Mouse (Mus musculus) liver, adult 2 months (tissue): Measurements from ENCODE around the gene Fam126a. TPM values are rescaled to one million over a fixed set of nuclear protein-coding genes. Genes with fewer than 3 reads are reported as not detected.

Experiments
- DNase-seq: peaks from one replicate; pipeline ENCODE4 v3.0.0-alpha.2; 2011; ENCODE audit warnings: low read depth, low spot score; ENCODE audit errors: extremely low read depth
- H3K27ac ChIP-seq: fragments of 200-500 bp; replicated peaks from 2 replicates; pipeline ENCODE4 v1.5.1; 2012; ENCODE audit warnings: low read depth, mild to moderate bottlenecking, control low read depth, inconsistent platforms, low read length; ENCODE audit not compliant: insufficient read depth
- H3K27me3 ChIP-seq: fragments of 200-500 bp; 2 replicates; pipeline ENCODE4 v1.6.1; 2012; ENCODE audit warnings: mild to moderate bottlenecking, moderate library complexity, low read length, inconsistent platforms; ENCODE audit not compliant: control insufficient read depth, insufficient read depth
- H3K36me3 ChIP-seq: fragments of 200-500 bp; 2 replicates; pipeline ENCODE4 v1.6.1; 2012; ENCODE audit warnings: low read length, inconsistent platforms; ENCODE audit not compliant: control insufficient read depth, insufficient read depth
- H3K4me1 ChIP-seq: fragments of 200-500 bp; 2 replicates; pipeline ENCODE4 v1.6.1; 2011; ENCODE audit warnings: low read length; ENCODE audit not compliant: control insufficient read depth, insufficient read depth
- H3K4me3 ChIP-seq: fragments of 200-500 bp; 2 replicates; pipeline ENCODE4 v1.5.1; 2011; ENCODE audit warnings: low read depth, mild to moderate bottlenecking, control low read depth, low read length, moderate library complexity; ENCODE audit not compliant: insufficient read depth
- H3K79me2 ChIP-seq: fragments of 200-500 bp; 2 replicates; pipeline ENCODE4 v1.6.1; 2012; ENCODE audit warnings: inconsistent platforms, mild to moderate bottlenecking, low read length, moderate library complexity; ENCODE audit not compliant: control insufficient read depth, insufficient read depth
- H3K9ac ChIP-seq: fragments of 200-500 bp; 2 replicates; pipeline ENCODE4 v1.6.1; 2012; ENCODE audit warnings: low read depth, mild to moderate bottlenecking, control low read depth, inconsistent platforms, low read length
- CTCF ChIP-seq: fragments of 200-500 bp; IDR thresholded peaks from 2 replicates; pipeline ENCODE4 v1.5.1; 2011; ENCODE audit warnings: low read depth, low read length, control low read depth
- POLR2A ChIP-seq: fragments of 200-500 bp; IDR thresholded peaks from 2 replicates; pipeline ENCODE4 v1.6.1; 2011; ENCODE audit warnings: low read length, control low read depth; ENCODE audit not compliant: insufficient read depth; ENCODE audit errors: extremely low read depth
- WGBS: fragments of 180-500 bp; shearing (Covaris S2); methylation state at CpG from one replicate; pipeline ENCODE4 v1.1.7; 2018; 5-methylcytosine and 5-hydroxymethylcytosine counted together
- polyA plus RNA-seq: library from polyadenylated mRNA; depleted of rRNA; stranded (reverse); fragments of >200 nt; gene quantifications from 2 replicates; pipeline ENCODE4 v1.2.3, GENCODE M21; 2012
- total RNA-seq: library from RNA; depleted of rRNA; stranded (reverse); fragments of >200 nt; gene quantifications from 2 replicates; pipeline ENCODE4 v1.2.3, GENCODE M21; 2014

The Fam126a gene
- total and polyA plus RNA-seq, 2 experiments: 2.5 to 9.0 TPM

DNA sequence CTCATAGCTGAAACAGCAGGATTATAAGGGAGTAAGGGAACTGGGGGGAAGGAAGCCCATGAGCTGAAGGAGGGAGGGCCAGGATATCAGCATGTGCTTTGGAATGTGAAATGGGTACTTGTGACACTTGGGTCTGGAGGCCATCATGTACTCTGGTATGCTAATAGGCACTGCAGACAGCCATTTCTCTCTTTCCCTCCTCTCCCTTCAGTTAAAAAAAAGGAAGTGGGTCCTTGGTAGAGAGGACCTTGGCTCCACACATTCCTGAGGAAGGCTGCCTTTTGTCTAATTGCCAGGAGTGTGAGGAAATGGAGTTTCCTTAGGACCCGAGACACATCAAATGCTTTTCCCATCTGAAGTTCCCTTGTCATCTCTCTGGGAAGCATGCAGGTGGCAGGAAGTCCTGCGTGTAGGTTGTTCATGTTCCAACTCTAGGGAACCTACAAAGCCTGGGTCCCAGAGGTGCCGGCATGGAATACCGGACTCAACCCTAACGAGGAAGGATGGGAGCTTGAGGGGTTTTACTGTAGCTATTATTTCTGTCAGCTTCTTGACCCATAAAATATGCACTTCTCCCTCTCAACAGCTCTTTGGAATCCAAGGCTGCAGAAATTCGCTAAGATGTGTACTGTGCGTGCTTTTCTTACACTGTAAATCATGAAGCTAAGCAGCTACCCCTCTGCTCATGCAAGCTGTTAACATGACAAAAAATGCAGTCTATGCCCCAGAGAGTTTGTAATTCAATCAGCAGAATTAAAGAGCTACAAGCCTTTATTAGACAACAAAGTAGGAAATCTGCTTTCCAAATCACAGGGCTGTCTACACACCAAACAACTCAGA is 110.4 kb downstream of the Fam126a start:
- Histone ChIP-seq H3K27me3 (no peaks in the 10 kb centered on the region; the same call in 1 of the 2 replicates), H3K9ac (no peak overlapping the region), H3K79me2 (no peaks in the 10 kb centered on the region), H3K27ac (no peak overlapping the region), H3K36me3 (no peaks in the 10 kb centered on the region), H3K4me3 (no peak overlapping the region), H3K4me1 (no peaks in the 10 kb centered on the region; the same call in 1 of the 2 replicates)
- 82% methylated on average over 7 of the region's 7 CpGs for WGBS
- no peak for DNase-seq
- TF ChIP-seq POLR2A (no peak), CTCF (no peak)

DNA sequence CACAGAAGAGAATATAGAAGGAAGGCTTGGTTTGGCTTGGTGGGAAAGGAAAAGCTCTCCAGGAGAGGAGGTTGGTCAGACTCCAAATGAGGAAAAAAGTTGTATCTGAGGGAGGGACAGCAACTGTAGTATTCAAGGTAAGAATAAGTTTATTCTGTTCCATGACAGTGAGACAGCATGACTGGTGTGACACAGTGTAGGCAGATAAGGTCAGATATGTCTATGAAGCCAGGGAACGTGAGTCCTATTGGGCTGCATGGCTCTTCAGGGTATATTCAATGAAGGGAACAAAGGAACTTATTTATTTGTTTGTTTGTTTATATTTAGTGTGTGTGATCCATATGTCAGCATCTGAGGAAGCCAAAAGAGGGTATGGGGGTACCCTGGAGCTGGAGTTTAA is 113.2 kb downstream of the Fam126a start:
- H3K27me3 ChIP-seq: no peaks in the 10 kb centered on the region
- H3K4me3 ChIP-seq: no peak overlapping the region
- no peak for DNase-seq
- no peak overlapping the region for H3K27ac ChIP-seq
- no peaks in the 10 kb centered on the region; the same call in 1 of the 2 replicates for H3K4me1 ChIP-seq
- H3K79me2 ChIP-seq: no peaks in the 10 kb centered on the region
- WGBS: 97% methylated on average over 1 of the region's 1 CpGs
- no peak for TF ChIP-seq CTCF
- no peak for TF ChIP-seq POLR2A
- H3K9ac ChIP-seq: no peak overlapping the region
- no peaks in the 10 kb centered on the region for H3K36me3 ChIP-seq

DNA sequence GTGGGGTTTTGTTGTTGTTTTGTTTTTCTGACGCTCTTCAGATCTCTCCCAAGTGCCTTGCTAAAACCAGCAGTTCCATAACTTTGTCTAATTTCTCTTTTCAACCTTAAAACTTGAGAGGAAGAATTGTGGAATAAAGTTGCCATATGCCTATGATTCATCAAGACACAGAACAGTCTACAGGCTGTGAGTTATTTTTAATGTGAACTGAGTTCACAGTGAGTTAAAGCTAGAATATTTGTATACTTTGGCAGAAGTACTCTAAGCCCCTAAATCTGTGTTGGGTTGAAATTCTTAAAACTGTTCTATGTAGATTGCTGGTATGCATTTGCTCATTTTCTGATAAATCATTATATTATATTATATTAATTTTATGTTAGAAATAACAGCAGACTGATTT is 118.9 kb downstream of the Fam126a start:
- Histone ChIP-seq H3K9ac (no peak overlapping the region), H3K27me3 (peaks cover 8% of the 10 kb centered on the region; the same call in 1 of the 2 replicates), H3K27ac (no peak overlapping the region), H3K79me2 (no peaks in the 10 kb centered on the region), H3K36me3 (no peaks in the 10 kb centered on the region), H3K4me3 (no peak overlapping the region), H3K4me1 (no peaks in the 10 kb centered on the region)
- 93% methylated on average over 1 of the region's 1 CpGs for WGBS
- no peak for DNase-seq
- no peak for TF ChIP-seq CTCF
- TF ChIP-seq POLR2A: no peak

DNA sequence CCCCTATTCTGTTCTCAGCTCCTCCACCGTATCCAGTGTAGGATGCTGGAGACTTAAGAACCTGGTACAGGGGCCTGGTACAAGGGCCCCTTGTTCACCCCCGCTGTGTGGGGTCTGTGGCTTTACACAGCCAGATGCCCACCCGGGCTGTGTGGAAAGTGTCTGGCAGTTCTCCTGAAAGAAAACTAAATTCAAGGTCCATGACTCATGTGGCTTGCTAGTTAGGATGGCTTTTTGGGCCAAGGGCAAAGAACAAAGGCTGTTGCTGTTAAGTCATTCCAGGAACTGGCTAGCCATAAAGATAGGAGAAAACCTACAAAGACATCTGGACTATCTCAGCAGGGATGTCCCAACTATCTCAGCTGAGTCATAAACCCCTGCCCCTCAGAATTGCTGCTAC is 121.2 kb downstream of the Fam126a start:
- H3K27me3 ChIP-seq: peaks cover 11% of the 10 kb centered on the region; the same call in 1 of the 2 replicates
- H3K79me2 ChIP-seq: no peaks in the 10 kb centered on the region
- 95% methylated on average over 3 of the region's 3 CpGs for WGBS
- H3K36me3 ChIP-seq: no peaks in the 10 kb centered on the region
- no peak overlapping the region for H3K27ac ChIP-seq
- TF ChIP-seq CTCF: no peak
- TF ChIP-seq POLR2A: no peak
- H3K9ac ChIP-seq: no peak overlapping the region
- no peaks in the 10 kb centered on the region for H3K4me1 ChIP-seq
- no peak for DNase-seq
- no peak overlapping the region for H3K4me3 ChIP-seq

DNA sequence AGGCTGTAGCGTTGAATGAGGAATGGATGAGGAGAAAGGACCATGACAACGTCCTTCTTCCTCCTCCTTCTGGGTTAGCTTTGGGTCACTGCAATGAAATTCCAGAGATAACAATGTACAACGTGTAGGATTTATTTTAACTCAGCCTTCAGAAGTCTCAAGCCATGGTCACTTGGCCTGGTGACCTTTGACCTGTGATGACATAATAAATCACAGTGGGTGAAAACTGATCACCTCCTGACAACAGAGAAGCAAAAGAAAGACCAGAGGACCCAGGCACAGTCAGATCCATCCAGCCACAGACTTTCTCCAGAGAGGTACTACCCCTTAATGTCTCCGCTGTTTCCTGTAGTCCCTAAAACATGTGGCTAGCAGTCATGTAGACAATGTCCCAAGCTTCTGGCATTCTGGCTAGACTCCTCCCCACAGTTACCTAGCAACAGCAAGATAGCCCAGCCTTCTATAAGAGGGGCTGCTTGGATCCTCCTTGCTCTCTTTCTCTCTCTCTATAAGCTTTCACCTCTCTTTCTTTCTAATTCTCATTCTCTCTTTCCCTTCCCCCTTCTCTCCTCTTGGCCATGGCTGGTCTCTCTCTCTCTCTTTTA is 121.9 kb downstream of the Fam126a start:
- WGBS: 62% methylated on average over 4 of the region's 4 CpGs
- no peak for DNase-seq
- H3K36me3 ChIP-seq: no peaks in the 10 kb centered on the region
- H3K9ac ChIP-seq: no peak overlapping the region
- H3K27ac ChIP-seq: no peak overlapping the region
- no peak overlapping the region for H3K4me3 ChIP-seq
- H3K4me1 ChIP-seq: no peaks in the 10 kb centered on the region
- TF ChIP-seq POLR2A (no peak), CTCF (no peak)
- H3K27me3 ChIP-seq: peaks cover 11% of the 10 kb centered on the region; the same call in 1 of the 2 replicates
- H3K79me2 ChIP-seq: no peaks in the 10 kb centered on the region
